Mouse (Mus musculus) intestine, embryonic 16.5 days (tissue): Measurements from ENCODE around the gene Itsn1. TPM values are rescaled to one million over a fixed set of nuclear protein-coding genes. Genes with fewer than 3 reads are reported as not detected.

ENCODE experiments used
- ATAC-seq: fragments of 200-750 bp; cut with Nextera tagmentation; 2 replicates; pipeline ENCODE4 v1.8.0; 2017; ENCODE audit warnings: moderate TSS enrichment, moderate library complexity
- H3K27ac ChIP-seq: fragments of 300-500 bp; sonication (generic); 2 replicates; pipeline ENCODE4 v1.5.1; 2014; ENCODE audit warnings: mild to moderate bottlenecking, low read length
- H3K27me3 ChIP-seq: fragments of 300-500 bp; sonication (generic); replicated peaks from 2 replicates; pipeline ENCODE4 v1.6.1; 2014; ENCODE audit warnings: low read length, control low read depth, mixed read lengths; ENCODE audit not compliant: control insufficient read depth, insufficient read depth
- H3K36me3 ChIP-seq: fragments of 300-500 bp; sonication (generic); 2 replicates; pipeline ENCODE4 v1.6.1; 2014; ENCODE audit warnings: low read length, control low read depth; ENCODE audit not compliant: control insufficient read depth, insufficient read depth
- H3K4me1 ChIP-seq: fragments of 300-500 bp; sonication (generic); 2 replicates; pipeline ENCODE4 v1.6.1; 2014; ENCODE audit warnings: low read length, control low read depth, mixed read lengths; ENCODE audit not compliant: control insufficient read depth, insufficient read depth
- H3K4me2 ChIP-seq: fragments of 300-500 bp; sonication (generic); 2 replicates; pipeline ENCODE4 v1.6.1; 2014; ENCODE audit warnings: low read depth, low read length, control low read depth
- H3K4me3 ChIP-seq: fragments of 300-500 bp; sonication (generic); 2 replicates; pipeline ENCODE4 v1.5.1; 2014; ENCODE audit warnings: mild to moderate bottlenecking, low read length
- H3K9ac ChIP-seq: fragments of 300-500 bp; sonication (generic); 2 replicates; pipeline ENCODE4 v1.6.1; 2014; ENCODE audit warnings: low read depth, low read length
- H3K9me3 ChIP-seq: fragments of 300-500 bp; sonication (generic); 2 replicates; pipeline ENCODE4 v1.6.1; 2016; ENCODE audit warnings: low read length, control low read depth; ENCODE audit not compliant: control insufficient read depth
- WGBS: fragments of 180-500 bp; shearing (Covaris S2); extraction: QIAGEN DNeasy Blood & Tissue Kit; methylation state at CpG from one replicate; pipeline ENCODE4 v1.1.7; 2014; 5-methylcytosine and 5-hydroxymethylcytosine counted together
- polyA plus RNA-seq: library from polyadenylated mRNA; unstranded; fragments of >200 nt; fragmentation: Nextera tagmentation; extraction: Ambion mirVana; gene quantifications from 2 replicates; pipeline ENCODE4 v1.2.1, GENCODE M21; 2015

Itsn1 gene
- polyA plus RNA-seq, 1 experiment from 2014 or later, result 10.5 TPM

- Histone ChIP-seq H3K4me1 (peaks cover 8% of the 10 kb centered on the region), H3K9me3 (no peaks in the 10 kb centered on the region), H3K4me2 (no peak overlapping the region), H3K27me3 (no peaks in the 10 kb centered on the region), H3K36me3 (no peaks in the 10 kb centered on the region), H3K27ac (no peak overlapping the region), H3K9ac (no peak overlapping the region), H3K4me3 (no peak overlapping the region)
- 56% methylated on average over 6 of the region's 6 CpGs for WGBS
- ATAC-seq, result no peak
Observed at GRCm38 (mm10) chr16:91763975-91764374, 34.9 kb downstream of the Itsn1 start.

- no peak overlapping the region for H3K4me2 ChIP-seq
- no peak overlapping the region for H3K4me3 ChIP-seq
- 80% methylated on average over 6 of the region's 6 CpGs for WGBS
- no peaks in the 10 kb centered on the region for H3K27me3 ChIP-seq
- no peak for ATAC-seq
- no peaks in the 10 kb centered on the region for H3K36me3 ChIP-seq
- no peaks in the 10 kb centered on the region for H3K9me3 ChIP-seq
- H3K4me1 ChIP-seq, result peaks cover 8% of the 10 kb centered on the region
- H3K9ac ChIP-seq, result no peak overlapping the region
- no peak overlapping the region for H3K27ac ChIP-seq
Observed at GRCm38 (mm10) chr16:91764414-91764813, 35.3 kb downstream of the Itsn1 start.

GRCm38 (mm10) chr16:91765121-91765815 is 36.2 kb downstream of the Itsn1 start:
- no peak overlapping the region for H3K4me2 ChIP-seq
- WGBS, result 90% methylated on average over 15 of the region's 15 CpGs
- H3K27me3 ChIP-seq, result no peaks in the 10 kb centered on the region
- H3K4me1 ChIP-seq, result peaks cover 9% of the 10 kb centered on the region
- no peak overlapping the region for H3K9ac ChIP-seq
- H3K36me3 ChIP-seq, result no peaks in the 10 kb centered on the region
- no peak overlapping the region for H3K4me3 ChIP-seq
- no peak overlapping the region for H3K27ac ChIP-seq
- no peaks in the 10 kb centered on the region for H3K9me3 ChIP-seq
- ATAC-seq, result no peak

GRCm38 (mm10) chr16:91765816-91766210 is 36.7 kb downstream of the Itsn1 start:
- 87% methylated on average over 15 of the region's 15 CpGs for WGBS

GRCm38 (mm10) chr16:91767165-91767701 is 38.2 kb downstream of the Itsn1 start:
- H3K4me1 ChIP-seq, result peaks cover 21% of the 10 kb centered on the region
- H3K9me3 ChIP-seq, result no peaks in the 10 kb centered on the region
- ATAC-seq, result no peak
- no peaks in the 10 kb centered on the region for H3K36me3 ChIP-seq
- H3K27ac ChIP-seq, result no peak overlapping the region
- 78% methylated on average over 11 of the region's 11 CpGs for WGBS
- H3K27me3 ChIP-seq, result no peaks in the 10 kb centered on the region
- H3K4me2 ChIP-seq, result no peak overlapping the region
- no peak overlapping the region for H3K4me3 ChIP-seq
- H3K9ac ChIP-seq, result no peak overlapping the region

More at GRCm38 (mm10) chr16:91765816-91766210, 36.7 kb downstream of the Itsn1 start:
- no peak for ATAC-seq
- Histone ChIP-seq H3K4me2 (no peak overlapping the region), H3K27ac (no peak overlapping the region), H3K27me3 (no peaks in the 10 kb centered on the region), H3K9ac (no peak overlapping the region), H3K4me1 (peaks cover 14% of the 10 kb centered on the region), H3K9me3 (no peaks in the 10 kb centered on the region), H3K4me3 (no peak overlapping the region), H3K36me3 (no peaks in the 10 kb centered on the region)

GRCm38 (mm10) chr16:91768586-91768985 is 39.5 kb downstream of the Itsn1 start:
- ATAC-seq, result no peak
- Histone ChIP-seq H3K9ac (no peak overlapping the region), H3K4me3 (no peak overlapping the region), H3K9me3 (no peaks in the 10 kb centered on the region), H3K27me3 (no peaks in the 10 kb centered on the region), H3K4me1 (peaks cover 23% of the 10 kb centered on the region), H3K27ac (no peak overlapping the region), H3K4me2 (no peak overlapping the region), H3K36me3 (no peaks in the 10 kb centered on the region)
- WGBS, result 86% methylated on average over 6 of the region's 6 CpGs

- Histone ChIP-seq H3K9ac (no peak overlapping the region), H3K27me3 (no peaks in the 10 kb centered on the region), H3K9me3 (no peaks in the 10 kb centered on the region), H3K27ac (no peak overlapping the region), H3K36me3 (no peaks in the 10 kb centered on the region), H3K4me1 (peaks cover 23% of the 10 kb centered on the region), H3K4me2 (no peak overlapping the region), H3K4me3 (no peak overlapping the region)
- WGBS, result 76% methylated on average over 5 of the region's 5 CpGs
- no peak for ATAC-seq
Observed at GRCm38 (mm10) chr16:91769911-91770310, 40.8 kb downstream of the Itsn1 start.

GRCm38 (mm10) chr16:91770662-91771061 is 41.6 kb downstream of the Itsn1 start:
- Histone ChIP-seq H3K36me3 (no peaks in the 10 kb centered on the region), H3K4me2 (no peak overlapping the region), H3K4me1 (peaks cover 23% of the 10 kb centered on the region), H3K27me3 (no peaks in the 10 kb centered on the region), H3K27ac (no peak overlapping the region), H3K9me3 (no peaks in the 10 kb centered on the region), H3K4me3 (no peak overlapping the region), H3K9ac (no peak overlapping the region)
- 45% methylated on average over 5 of the region's 5 CpGs for WGBS
- no peak; the same call in 1 of the 2 replicates for ATAC-seq

- Histone ChIP-seq H3K4me2 (no peak overlapping the region), H3K4me1 (peaks cover 22% of the 10 kb centered on the region), H3K27me3 (no peaks in the 10 kb centered on the region), H3K4me3 (no peak overlapping the region), H3K36me3 (no peaks in the 10 kb centered on the region), H3K9me3 (no peaks in the 10 kb centered on the region), H3K27ac (no peak overlapping the region), H3K9ac (no peak overlapping the region)
- ATAC-seq, result no peak
- WGBS, result 71% methylated on average over 6 of the region's 6 CpGs
Observed at GRCm38 (mm10) chr16:91771334-91771733, 42.3 kb downstream of the Itsn1 start.
